Mouse (Mus musculus) right cerebral cortex, postnatal 14 days (tissue): ENCODE measurements around the gene Llph.
A peak's percentile ranks its signal among the peaks of the same experiment; 100 is the strongest.

Source experiments
- DNase-seq: peaks from one replicate; pipeline ENCODE4 v3.0.0; 2022

Gene Llph

GRCm38 (mm10) chr10:120219578-120220359, 7.1 kb upstream of the Llph start:
- DNase-seq = no peak

DNA sequence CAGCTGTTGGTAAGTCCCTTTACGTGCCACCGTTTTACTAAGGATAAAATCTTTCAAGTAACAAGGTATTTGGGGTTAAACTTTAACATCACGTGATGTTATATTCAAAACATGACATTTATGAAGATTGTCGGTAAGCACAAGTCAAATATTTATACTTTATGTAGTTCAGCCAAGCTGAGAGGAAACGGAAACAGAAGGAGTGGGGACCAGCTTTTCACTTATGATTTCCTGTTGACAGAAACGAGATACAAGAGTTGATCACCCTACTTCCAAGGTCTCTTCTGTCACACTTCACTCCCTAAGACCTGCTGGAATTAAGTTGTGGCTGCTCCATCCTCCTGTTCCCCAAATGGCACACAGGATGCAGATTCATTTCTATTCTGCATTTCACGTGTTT, 6.1 kb upstream of the Llph start:
- DNase-seq = no peak

DNA sequence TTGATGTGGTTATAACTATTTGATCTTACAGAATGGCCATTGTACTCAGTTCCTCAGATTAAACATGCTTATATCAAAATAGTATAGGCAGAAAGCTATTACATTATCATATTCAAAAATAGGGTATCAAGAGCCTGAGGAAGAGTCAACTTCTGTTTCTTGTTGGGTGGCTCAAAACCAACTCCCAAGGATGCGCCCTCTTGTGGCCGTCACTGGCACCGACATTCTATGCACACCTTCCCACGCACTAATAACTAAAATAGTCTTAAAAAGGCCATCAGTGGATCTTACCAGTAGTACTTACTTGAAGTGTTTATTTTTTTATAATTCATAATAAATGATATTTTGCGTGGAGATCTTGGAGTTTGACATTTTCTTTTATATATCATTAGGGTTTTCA, 4.8 kb downstream of the Llph start:
- DNase-seq = peak; percentile 62

DNA sequence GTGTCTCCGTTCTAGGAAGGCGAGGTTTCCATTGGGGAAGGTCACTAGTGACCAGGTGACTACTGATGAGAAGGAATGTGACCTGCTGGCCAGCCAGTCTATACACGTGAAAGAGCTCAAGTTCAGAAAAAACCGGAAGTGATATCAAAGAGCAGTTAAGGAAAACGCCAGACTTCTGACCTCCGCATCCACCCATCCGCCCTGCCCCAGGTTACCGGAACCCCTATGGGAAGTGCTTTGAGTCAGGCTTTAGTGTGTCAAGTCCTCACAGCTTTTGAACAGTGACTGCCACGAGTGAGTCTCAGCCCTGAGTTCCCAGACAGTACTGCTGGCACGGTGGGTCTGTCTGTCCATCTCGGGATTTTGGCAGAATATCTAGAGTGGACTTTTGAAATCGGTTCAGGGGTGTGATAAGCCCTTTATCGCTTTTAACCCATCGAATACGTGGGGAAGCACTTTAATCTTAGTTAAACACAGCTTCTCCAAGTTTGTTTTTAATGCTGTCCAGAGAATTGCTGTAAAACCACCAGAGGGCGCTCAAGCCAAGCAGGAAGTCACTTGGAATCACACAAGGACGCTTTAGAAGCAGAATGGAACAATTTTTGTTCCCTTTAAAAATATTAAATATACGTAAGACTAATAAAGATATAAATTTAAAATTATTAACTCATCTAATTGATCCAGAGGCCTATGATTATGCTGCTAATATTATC, 6.9 kb downstream of the Llph start:
- DNase-seq = peak; percentile 71

DNA sequence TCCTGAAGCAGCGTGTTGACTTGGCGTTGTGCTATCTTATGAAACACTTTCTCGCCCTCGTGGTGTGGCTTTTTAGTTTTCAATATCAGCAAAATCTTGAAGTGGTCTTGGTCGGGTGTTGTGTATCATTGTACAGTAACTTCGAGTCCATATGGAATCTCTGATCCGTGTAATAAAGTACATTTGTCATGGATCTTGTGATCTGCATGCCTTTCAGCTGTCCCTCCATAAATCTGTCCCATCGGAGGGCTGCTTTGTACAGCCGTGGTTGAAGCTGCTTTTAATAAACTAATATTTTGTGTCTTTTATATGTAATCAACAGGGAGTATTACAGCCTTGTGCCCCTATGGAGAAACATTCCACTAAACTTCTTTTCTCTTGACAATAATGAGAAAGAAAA, 10.0 kb downstream of the Llph start:
- DNase-seq = no peak

DNA sequence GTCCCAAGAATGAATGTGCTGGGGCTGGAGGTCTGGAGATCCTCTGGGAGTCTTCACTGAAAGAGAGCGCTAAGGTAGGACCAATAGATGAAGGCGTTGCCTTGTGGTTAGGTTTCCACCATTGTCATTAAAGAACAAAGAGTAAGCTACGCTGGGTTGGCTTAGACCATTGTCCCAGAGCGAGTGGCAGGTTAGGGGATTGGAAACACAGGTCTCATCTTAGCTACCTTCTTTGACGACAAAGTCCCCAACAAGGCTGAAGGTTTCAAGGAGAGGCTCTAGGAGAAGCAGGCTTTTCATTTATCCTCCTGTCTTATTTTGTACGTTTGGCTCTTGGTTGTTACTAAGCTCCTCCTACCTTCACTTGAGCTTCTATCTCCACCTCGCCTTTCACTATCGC, 11.4 kb downstream of the Llph start:
- no peak for DNase-seq

DNA sequence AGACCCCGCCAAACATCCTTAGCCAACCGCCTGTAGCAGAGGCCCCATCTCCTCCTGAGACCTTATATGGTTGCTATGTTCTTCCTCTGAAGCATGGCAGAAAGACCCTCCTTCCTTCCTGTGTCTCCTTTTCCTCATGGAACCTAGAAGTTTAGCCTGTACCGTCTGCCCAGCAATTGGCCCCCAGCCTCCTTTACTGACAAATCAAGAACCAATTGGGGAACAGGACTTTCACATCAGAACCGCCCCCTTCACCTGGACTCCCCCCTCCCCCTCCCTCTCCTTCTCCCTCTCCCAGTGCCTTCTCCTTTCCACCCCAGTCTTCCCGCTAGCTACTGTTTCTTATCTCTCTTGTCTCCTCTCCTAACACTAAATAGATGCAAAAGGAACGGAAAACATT, 12.6 kb downstream of the Llph start:
- no peak for DNase-seq

DNA sequence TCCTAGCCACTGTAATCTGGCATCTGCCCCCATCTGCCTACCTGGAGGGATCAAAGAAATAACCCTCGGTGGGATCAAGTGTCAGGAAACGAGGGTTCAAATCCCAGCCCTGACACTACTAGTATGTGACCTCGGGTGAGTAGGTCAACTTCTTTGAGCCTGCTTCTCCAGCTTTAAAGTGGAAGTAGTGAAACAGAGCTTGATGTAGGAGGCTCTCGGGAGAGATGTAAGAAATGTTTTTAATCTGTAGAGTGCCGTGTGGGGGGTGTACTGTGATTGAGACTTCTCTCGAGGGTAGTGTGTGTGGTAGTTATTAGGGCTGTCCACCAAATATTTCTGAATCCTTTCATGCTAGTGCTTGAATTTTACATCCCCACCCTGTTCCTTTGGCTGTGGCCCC, 15.6 kb downstream of the Llph start:
- DNase-seq = no peak

DNA sequence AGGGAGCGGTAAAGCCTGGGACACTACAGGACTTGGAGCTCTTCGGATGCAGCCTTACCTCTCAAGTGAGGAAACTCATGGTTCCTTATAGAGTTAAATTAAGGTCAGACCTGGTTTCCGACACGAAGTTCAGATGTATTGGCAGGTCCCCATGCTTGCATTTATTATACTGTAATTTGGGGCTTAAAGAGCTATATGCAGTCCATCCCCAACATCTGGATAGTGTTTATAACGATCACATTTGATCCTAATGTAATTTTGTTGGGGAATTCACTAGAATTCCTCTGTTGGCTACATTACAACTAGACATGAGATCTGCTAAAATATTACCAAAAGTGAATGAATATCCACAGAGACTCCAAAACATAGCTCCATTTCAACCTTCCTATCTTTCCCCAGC, 18.8 kb downstream of the Llph start:
- no peak for DNase-seq

GRCm38 (mm10) chr10:120246994-120247750, 20.3 kb downstream of the Llph start:
- peak; percentile 18 for DNase-seq

- DNase-seq = no peak
These were observed 24.2 kb downstream of the Llph start for GRCm38 (mm10) chr10:120250911-120251683.

- DNase-seq = no peak
These were observed 24.9 kb downstream of the Llph start for GRCm38 (mm10) chr10:120251791-120252190.

- no peak for DNase-seq
These were observed 25.9 kb downstream of the Llph start for GRCm38 (mm10) chr10:120252800-120253199.

DNA sequence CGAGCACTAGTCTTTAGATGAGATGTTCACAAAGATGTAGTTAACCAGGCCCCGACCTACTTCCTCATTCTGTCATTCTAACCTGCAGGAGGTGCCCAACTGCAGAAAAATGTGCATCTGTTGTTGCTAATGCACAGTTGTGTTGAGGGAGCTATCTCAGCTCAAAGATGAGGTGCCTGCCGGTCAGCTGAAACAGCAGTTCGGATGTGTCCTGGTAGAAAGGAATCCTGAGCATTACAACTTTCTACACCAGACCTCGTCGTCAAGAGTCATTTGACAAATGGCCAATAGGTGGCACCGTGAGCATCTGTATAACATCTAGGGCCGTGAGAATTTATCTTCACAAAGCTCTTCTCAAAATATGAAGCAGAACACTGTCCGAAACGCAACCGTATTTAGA, 30.4 kb downstream of the Llph start:
- DNase-seq = peak; percentile 63

DNA sequence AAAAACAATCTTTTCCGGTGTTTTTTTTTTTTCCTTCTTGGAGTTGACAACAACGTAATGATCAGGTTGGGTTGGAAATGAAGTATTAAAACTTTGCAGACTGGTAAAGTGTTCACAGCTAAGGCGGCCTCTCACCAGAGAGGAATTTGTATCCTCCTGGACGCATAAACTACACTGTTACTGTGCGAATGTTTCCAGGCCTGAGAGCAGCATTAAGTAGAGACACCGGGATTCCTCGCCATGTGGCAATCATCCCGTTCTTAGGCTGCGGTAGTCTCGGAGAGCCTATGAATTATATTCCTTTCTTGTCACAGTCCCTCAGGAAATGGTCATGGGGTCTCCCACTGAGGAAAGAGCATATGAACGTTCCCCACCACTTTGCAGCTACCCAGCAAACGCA, 40.9 kb downstream of the Llph start:
- no peak for DNase-seq

DNA sequence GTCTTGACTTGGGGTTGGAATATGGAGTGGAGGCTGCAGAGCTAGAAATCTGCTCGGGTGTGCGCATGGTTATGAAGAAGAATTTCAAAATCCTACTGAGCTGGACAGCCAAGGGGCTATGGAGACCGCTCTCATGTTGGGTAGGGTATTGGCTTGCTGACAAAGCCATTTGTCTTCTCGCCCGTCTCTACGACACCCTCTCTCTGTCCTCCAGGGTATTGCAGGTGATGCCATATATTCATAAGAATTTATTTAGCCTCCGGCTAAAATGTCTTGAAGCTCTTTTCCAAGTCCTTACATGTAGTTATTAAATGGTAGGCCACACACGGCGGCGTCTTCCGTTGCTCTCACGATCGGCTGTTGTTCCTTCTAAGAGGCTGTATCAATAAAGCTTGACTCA, 43.1 kb downstream of the Llph start:
- no peak for DNase-seq

GRCm38 (mm10) chr10:120270777-120271176, 43.9 kb downstream of the Llph start:
- peak; percentile 43 for DNase-seq

DNA sequence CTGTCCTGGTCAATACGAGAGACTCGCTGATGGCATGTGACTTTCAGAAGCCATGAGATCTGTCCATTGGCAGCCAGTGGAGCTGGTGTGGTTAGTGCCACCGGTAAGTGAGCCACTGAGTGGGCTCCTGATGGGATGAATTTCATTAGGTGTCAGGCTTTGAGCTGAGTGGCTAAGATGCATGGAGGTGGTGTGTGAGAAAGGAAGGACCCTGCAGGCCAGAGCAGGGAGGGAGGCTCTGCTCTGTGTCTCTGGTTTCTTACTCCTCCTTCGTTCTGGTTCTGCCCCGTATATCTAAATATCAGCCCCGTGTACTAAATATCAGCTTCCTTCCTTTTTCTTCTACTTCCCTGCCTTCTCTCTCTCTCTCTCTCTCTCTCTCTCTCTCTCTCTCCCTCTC, 44.4 kb downstream of the Llph start:
- no peak for DNase-seq

GRCm38 (mm10) chr10:120271879-120272269, 45.0 kb downstream of the Llph start:
- no peak for DNase-seq

GRCm38 (mm10) chr10:120272270-120272883, 45.5 kb downstream of the Llph start:
- no peak for DNase-seq

GRCm38 (mm10) chr10:120273335-120273734, 46.5 kb downstream of the Llph start:
- DNase-seq = no peak

- no peak for DNase-seq
These were observed 52.7 kb downstream of the Llph start for GRCm38 (mm10) chr10:120279482-120280128.
